Mouse (Mus musculus) gastrocnemius, postnatal 10 days (tissue): ENCODE data around the gene Rps2. TPM values are rescaled to one million over a fixed set of nuclear protein-coding genes. Genes with fewer than 3 reads are reported as not detected.

Experiments used
- DNase-seq: peaks from one replicate; pipeline ENCODE4 v3.0.0; 2021; ENCODE audit warnings: mixed read lengths
- total RNA-seq, 2 experiments: library from RNA; stranded (reverse); gene quantifications; 2 replicates each; pipeline ENCODE4 v1.2.3; 2021

Rps2 gene
- total RNA-seq, 2 experiments from 2014 or later = 732 to 736 TPM

DNA sequence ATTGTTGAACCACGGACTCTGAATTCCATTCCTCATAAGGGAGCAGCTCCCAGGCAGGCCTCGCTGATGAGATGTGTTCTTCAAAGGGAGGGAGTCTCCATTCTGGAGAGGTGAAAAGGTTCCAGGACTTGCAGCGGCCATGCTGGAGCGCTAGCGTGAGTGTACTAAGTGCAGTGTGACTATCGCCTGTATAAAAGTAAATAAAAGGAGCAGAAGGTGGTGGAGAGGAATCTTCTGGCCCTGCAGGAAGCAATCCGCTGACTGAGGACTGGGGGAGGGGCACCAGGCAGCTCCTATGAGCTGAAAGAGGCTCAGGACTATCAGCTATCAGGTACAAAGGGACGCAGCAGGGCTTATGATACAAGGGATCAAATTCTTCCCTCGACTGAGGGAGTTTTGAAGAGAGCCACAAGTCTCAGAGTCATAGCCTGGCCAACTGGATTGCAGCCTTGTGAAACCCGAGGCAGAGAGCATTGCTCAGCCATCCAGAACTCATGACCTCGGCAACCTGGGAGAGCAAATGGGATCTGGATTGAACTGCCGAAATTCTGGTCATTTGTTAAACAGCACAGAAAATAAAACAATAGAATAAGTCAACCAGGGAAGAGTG is 48.5 kb downstream of the Rps2 start:
- no peak for DNase-seq

DNA sequence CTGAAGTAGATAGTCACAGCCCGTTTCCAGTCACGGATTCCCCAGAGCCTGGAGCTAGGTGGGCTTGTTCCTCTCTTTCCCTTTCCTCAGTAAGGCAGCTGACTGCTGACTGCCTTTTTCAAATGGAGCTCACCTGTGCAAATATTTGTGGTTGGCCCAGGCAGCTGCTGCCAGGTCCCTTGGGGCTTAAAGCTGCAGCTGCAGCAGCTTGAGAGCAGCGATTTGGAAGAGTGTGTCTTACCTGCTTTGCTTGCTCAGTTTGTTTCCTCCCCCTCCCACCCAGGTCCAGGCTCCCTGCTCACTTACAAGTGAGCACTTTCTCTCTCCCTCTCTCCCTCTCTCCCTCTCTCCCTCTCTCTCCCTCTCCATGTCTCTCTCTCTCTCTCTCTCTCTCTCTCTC is 51.2 kb downstream of the Rps2 start:
- no peak for DNase-seq

Other genes starting within 250 kb of the Rps2 start
- 10 to 100 TPM; 10.8 to 17.3 TPM for gene E4f1, start 247.8 kb upstream of the Rps2 start, total RNA-seq
- gene Pgp, start 247.7 kb upstream of the Rps2 start, total RNA-seq = 10 to 100 TPM; 34.1 to 39.2 TPM
- gene Bricd5, start 244.2 kb upstream of the Rps2 start, total RNA-seq = under 1 TPM; 0.65 to 0.73 TPM
- gene Mlst8, start 239.0 kb upstream of the Rps2 start, total RNA-seq = 10 to 100 TPM; 10.8 to 12.1 TPM
- under 1 TPM; 0.56 to 0.68 TPM for gene Caskin1, start 229.5 kb upstream of the Rps2 start, total RNA-seq
- gene Traf7, start 190.2 kb upstream of the Rps2 start, total RNA-seq = 10 to 100 TPM; 47.2 to 60.9 TPM
- gene Rab26, start 183.9 kb upstream of the Rps2 start, total RNA-seq = under 1 TPM; 0.18 to 0.47 TPM
- gene Pkd1, start 168.3 kb upstream of the Rps2 start, total RNA-seq = 10 to 100 TPM; 34.6 to 49.1 TPM
- gene Tsc2, start 85.5 kb upstream of the Rps2 start, total RNA-seq = 10 to 100 TPM; 51.7 to 61.1 TPM
- 1 to 10 TPM; 4.3 TPM for gene Nthl1, start 85.4 kb upstream of the Rps2 start, total RNA-seq
- 10 to 100 TPM; 30.1 to 33.4 TPM for gene Slc9a3r2, start 67.8 kb upstream of the Rps2 start, total RNA-seq
- not detected for gene Npw, start 59.7 kb upstream of the Rps2 start, total RNA-seq
- gene Zfp598, start 48.4 kb upstream of the Rps2 start, total RNA-seq = 10 to 100 TPM; 18.0 to 21.0 TPM
- gene Syngr3, start 28.2 kb upstream of the Rps2 start, total RNA-seq = under 1 TPM; 0.16 to 0.52 TPM
- gene Gfer, start 22.0 kb upstream of the Rps2 start, total RNA-seq = 10 to 100 TPM; 22.2 to 24.6 TPM
- gene Noxo1, start 21.9 kb upstream of the Rps2 start, total RNA-seq = 1 to 10 TPM; 1.6 to 1.9 TPM
- 10 to 100 TPM; 16.7 to 19.4 TPM for gene Tbl3, start 10.5 kb upstream of the Rps2 start, total RNA-seq
- gene Rnf151, start 53 bp upstream of the Rps2 start, total RNA-seq = not detected
- 100 to 1,000 TPM; 400 to 516 TPM for gene Ndufb10, start 6.4 kb downstream of the Rps2 start, total RNA-seq
- 100 to 1,000 TPM; 593 to 752 TPM for gene Rpl3l, start 9.7 kb downstream of the Rps2 start, total RNA-seq
- 100 to 1,000 TPM; 127 to 132 TPM for gene Msrb1, start 18.5 kb downstream of the Rps2 start, total RNA-seq
- under 1 TPM in 1 of 2 experiments, not detected in 1; 0.32 TPM for gene Hs3st6, start 34.9 kb downstream of the Rps2 start, total RNA-seq
- not detected for gene Meiob, start 86.2 kb downstream of the Rps2 start, total RNA-seq
- 10 to 100 TPM; 78.0 to 86.1 TPM for gene Hagh, start 122.0 kb downstream of the Rps2 start, total RNA-seq
- 10 to 100 TPM; 30.7 to 33.6 TPM for gene Fahd1, start 132.2 kb downstream of the Rps2 start, total RNA-seq
- gene Igfals, start 147.9 kb downstream of the Rps2 start, total RNA-seq = 1 to 10 TPM; 3.6 to 7.0 TPM
- 10 to 100 TPM; 15.0 to 18.5 TPM for gene Nubp2, start 168.2 kb downstream of the Rps2 start, total RNA-seq
- 10 to 100 TPM; 28.2 to 30.4 TPM for gene Spsb3, start 168.5 kb downstream of the Rps2 start, total RNA-seq
- 10 to 100 TPM; 12.0 to 20.8 TPM for gene Eme2, start 177.0 kb downstream of the Rps2 start, total RNA-seq
- 100 to 1,000 TPM; 108 to 121 TPM for gene Mrps34, start 177.0 kb downstream of the Rps2 start, total RNA-seq
- gene Nme3, start 178.4 kb downstream of the Rps2 start, total RNA-seq = 10 to 100 TPM; 13.5 to 14.7 TPM
- gene Mapk8ip3, start 218.9 kb downstream of the Rps2 start, total RNA-seq = 10 to 100 TPM; 23.5 to 37.8 TPM
- gene Jpt2, start 242.6 kb downstream of the Rps2 start, total RNA-seq = 10 to 100 TPM; 17.2 to 24.5 TPM